Mouse (Mus musculus) bone marrow, adult 2 months (tissue): ENCODE data around the gene Sf3a3. TPM values are rescaled to one million over a fixed set of nuclear protein-coding genes. Genes with fewer than 3 reads are reported as not detected.

Experiments used
- H3K27ac ChIP-seq: fragments of 200-500 bp; 2 replicates; pipeline ENCODE4 v1.5.1; 2012; ENCODE audit warnings: low read depth, mild to moderate bottlenecking, control low read depth, inconsistent platforms, low read length; ENCODE audit not compliant: control insufficient read depth, poor library complexity, insufficient read depth
- H3K4me1 ChIP-seq: fragments of 200-500 bp; 2 replicates; pipeline ENCODE4 v1.6.1; 2011; ENCODE audit warnings: low read length; ENCODE audit not compliant: control insufficient read depth, insufficient read depth
- H3K4me3 ChIP-seq: fragments of 200-500 bp; replicated peaks from 2 replicates; pipeline ENCODE3; 2011; ENCODE audit warnings: mild to moderate bottlenecking, low read depth, low read length, control low read depth; ENCODE audit not compliant: control insufficient read depth
- CTCF ChIP-seq: fragments of 200-500 bp; IDR thresholded peaks from 2 replicates; pipeline ENCODE4 v1.5.1; 2011; ENCODE audit warnings: low read length, control low read depth; ENCODE audit not compliant: control insufficient read depth, insufficient read depth
- POLR2A ChIP-seq: fragments of 200-500 bp; IDR thresholded peaks from 2 replicates; pipeline ENCODE4 v1.6.1; 2011; ENCODE audit warnings: low read depth, mild to moderate bottlenecking, control low read depth, low read length, borderline replicate concordance; ENCODE audit not compliant: control insufficient read depth
- WGBS: fragments of 180-500 bp; shearing (Covaris S2); methylation state at CpG from one replicate; pipeline ENCODE4 v1.1.7; 2018; 5-methylcytosine and 5-hydroxymethylcytosine counted together
- polyA plus RNA-seq: library from polyadenylated mRNA; stranded (reverse); fragments of >200 nt; gene quantifications from 2 replicates; pipeline ENCODE4 v1.2.4, GENCODE M21; 2011; ENCODE audit warnings: low replicate concordance; ENCODE audit not compliant: missing spikeins, insufficient read depth, insufficient read length

Sf3a3 gene
- polyA plus RNA-seq, 1 experiment, result 43.4 TPM

GRCm38 (mm10) chr4:124765802-124766565 is 51.4 kb downstream of the Sf3a3 start:
- Histone ChIP-seq H3K4me1 (no peaks in the 10 kb centered on the region; the same call in 1 of the 2 replicates), H3K4me3 (no peak overlapping the region), H3K27ac (no peak overlapping the region)
- WGBS, result 56% methylated on average over 23 of the region's 23 CpGs
- TF ChIP-seq CTCF, result no peak
- no peak for TF ChIP-seq POLR2A

DNA sequence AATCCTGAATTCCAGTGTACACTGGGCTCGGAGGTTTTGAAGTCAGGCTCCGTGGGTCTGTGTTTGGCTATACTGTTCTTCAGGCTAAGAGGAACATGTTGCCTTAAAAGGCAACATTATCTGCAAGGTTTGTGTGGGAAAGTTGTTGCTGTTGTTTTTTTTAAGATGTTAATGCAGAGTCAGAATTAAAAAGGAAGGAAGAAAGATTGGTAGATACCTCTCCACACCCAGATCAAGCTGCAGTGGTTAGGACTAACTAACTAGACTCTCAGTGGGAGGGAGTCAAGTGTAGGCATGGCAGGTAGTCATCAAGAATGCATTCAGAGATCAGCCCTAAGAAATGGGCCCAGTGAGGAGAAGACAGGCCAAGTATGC is 52.0 kb downstream of the Sf3a3 start:
- H3K27ac ChIP-seq, result peak overlapping the region; percentile 48

GRCm38 (mm10) chr4:124768963-124769591 is 54.5 kb downstream of the Sf3a3 start:
- TF ChIP-seq CTCF (no peak), POLR2A (no peak)
- Histone ChIP-seq H3K4me1 (no peaks in the 10 kb centered on the region; the same call in 1 of the 2 replicates), H3K4me3 (no peak overlapping the region), H3K27ac (no peak overlapping the region)
- 53% methylated on average over 13 of the region's 13 CpGs for WGBS

More for the DNA sequence above, 52.0 kb downstream of the Sf3a3 start:
- TF ChIP-seq POLR2A (no peak), CTCF (no peak)
- WGBS, result 19% methylated on average over 2 of the region's 2 CpGs
- Histone ChIP-seq H3K4me3 (no peak overlapping the region), H3K4me1 (no peaks in the 10 kb centered on the region; the same call in 1 of the 2 replicates)

DNA sequence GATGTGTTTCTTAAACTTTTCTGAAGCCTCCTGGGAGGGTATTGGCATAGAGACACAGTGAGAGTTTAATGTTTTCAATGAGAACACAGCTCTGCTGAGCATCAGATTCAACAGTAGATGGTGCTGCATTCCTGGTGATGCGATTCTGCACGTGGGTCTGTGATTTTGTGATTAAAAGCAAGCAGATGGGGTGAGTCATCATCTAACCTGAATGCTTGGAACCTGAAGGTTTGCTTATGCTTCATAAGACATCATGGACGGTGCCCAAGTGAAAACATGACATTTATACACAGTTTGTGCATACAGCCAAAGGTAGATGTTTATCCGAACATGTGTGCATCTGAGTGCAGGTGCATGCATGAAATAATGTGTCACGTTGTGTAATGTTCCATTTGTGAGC is 56.0 kb downstream of the Sf3a3 start:
- no peak for TF ChIP-seq CTCF
- no peak for TF ChIP-seq POLR2A
- no peak overlapping the region for H3K27ac ChIP-seq
- no peaks in the 10 kb centered on the region; the same call in 1 of the 2 replicates for H3K4me1 ChIP-seq
- no peak overlapping the region for H3K4me3 ChIP-seq
- WGBS, result 64% methylated on average over 5 of the region's 5 CpGs

DNA sequence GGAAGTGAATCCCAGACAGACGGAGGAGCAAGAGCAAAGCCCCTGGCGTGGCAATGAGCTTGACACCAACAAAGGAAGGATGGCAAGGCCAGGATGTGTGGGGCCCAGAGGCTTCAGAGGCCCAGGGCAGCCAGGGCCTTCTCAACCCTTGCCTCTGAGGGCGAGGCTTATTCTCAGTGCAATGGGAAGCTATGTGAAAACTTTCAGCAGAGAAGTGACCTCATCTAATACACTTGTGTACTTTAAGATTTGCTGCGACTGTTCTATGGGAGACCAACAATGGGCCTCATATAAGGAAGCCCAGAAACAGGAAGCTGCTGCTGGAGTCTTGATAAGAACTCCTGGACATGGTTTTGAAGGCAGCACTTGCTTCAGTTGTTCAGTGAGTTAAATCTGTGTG is 57.5 kb downstream of the Sf3a3 start:
- no peak overlapping the region for H3K4me3 ChIP-seq
- H3K4me1 ChIP-seq, result no peaks in the 10 kb centered on the region; the same call in 1 of the 2 replicates
- TF ChIP-seq CTCF, result no peak
- TF ChIP-seq POLR2A, result no peak
- H3K27ac ChIP-seq, result no peak overlapping the region
- WGBS, result 17% methylated on average over 4 of the region's 4 CpGs

DNA sequence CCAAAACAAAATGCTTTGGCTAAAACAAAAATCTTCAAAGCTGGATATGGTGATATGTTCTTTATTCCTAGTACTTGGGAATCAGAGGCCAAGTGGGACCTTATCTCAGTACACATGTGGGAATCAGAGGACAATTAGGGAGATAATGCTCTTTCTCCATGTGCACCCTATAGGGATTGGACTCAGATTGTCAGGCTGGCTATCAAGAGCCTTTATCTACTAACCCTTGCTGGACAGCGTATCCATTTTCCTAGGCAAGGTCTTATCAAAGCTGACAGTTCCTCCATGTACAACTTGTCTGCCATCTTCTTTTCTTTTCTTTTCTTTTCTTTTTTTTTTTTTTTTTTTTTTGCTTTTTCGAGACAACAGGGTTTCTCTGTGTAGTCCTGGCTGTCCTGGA is 58.9 kb downstream of the Sf3a3 start:
- H3K4me3 ChIP-seq, result no peak overlapping the region
- H3K27ac ChIP-seq, result no peak overlapping the region
- no peak for TF ChIP-seq POLR2A
- no peak for TF ChIP-seq CTCF
- 50% methylated on average over 2 of the region's 2 CpGs for WGBS
- no peaks in the 10 kb centered on the region; the same call in 1 of the 2 replicates for H3K4me1 ChIP-seq

- 68% methylated on average over 6 of the region's 6 CpGs for WGBS
- Histone ChIP-seq H3K27ac (peak overlapping the region; percentile 52; the same call in 1 of the 2 replicates), H3K4me1 (no peaks in the 10 kb centered on the region; the same call in 1 of the 2 replicates), H3K4me3 (no peak overlapping the region)
- TF ChIP-seq POLR2A (no peak), CTCF (no peak)
Observed at GRCm38 (mm10) chr4:124773995-124774394, 59.4 kb downstream of the Sf3a3 start.

DNA sequence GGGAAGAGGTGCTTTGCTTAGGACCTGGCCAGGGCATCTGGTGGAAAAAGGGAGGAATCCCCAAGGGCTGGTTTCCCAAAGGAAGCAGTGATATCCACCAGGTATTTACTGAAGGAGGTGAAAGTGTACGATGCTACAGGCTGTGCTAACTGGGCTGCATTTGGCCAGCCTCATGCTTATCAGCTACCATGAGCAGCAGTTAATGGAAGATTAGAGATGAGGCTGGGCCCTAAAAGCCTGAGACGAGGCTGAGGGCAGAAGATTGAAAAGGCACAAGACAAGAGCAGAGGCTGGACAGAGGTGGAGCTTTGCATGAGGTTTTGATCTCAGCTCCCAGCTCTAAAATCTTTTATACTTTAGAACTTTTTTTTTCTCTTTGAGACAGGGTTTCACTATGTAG is 59.9 kb downstream of the Sf3a3 start:
- WGBS, result 60% methylated on average over 2 of the region's 2 CpGs
- Histone ChIP-seq H3K4me3 (no peak overlapping the region), H3K27ac (peak overlapping the region; percentile 52; the same call in 1 of the 2 replicates), H3K4me1 (no peaks in the 10 kb centered on the region; the same call in 1 of the 2 replicates)
- TF ChIP-seq POLR2A, result no peak
- TF ChIP-seq CTCF, result no peak
